Mouse (Mus musculus): ENCODE data around the gene Slco3a1. TPM values are rescaled to one million over a fixed set of nuclear protein-coding genes. Genes with fewer than 3 reads are reported as not detected.
"Not testable (repeated sequence)": the region's sequence is repeated elsewhere in the genome, so short reads cannot be mapped to it uniquely, and the experiment has no call there.

Slco3a1 gene
- total RNA-seq, 2 experiments from 2014 or later: 23.5 to 24.4 TPM

- no peak for DNase-seq
These were observed 125.3 kb downstream of the Slco3a1 start for GRCm38 (mm10) chr7:74429252-74429651.

GRCm38 (mm10) chr7:74427135-74427534, 127.4 kb downstream of the Slco3a1 start:
- no peak for DNase-seq

- no peak for DNase-seq
These were observed 128.6 kb downstream of the Slco3a1 start for GRCm38 (mm10) chr7:74425941-74426340.

- DNase-seq: no peak
These were observed 130.4 kb downstream of the Slco3a1 start for GRCm38 (mm10) chr7:74423928-74424850.

GRCm38 (mm10) chr7:74423316-74423715, 131.3 kb downstream of the Slco3a1 start:
- DNase-seq: no peak

- DNase-seq: no peak
These were observed 131.8 kb downstream of the Slco3a1 start for GRCm38 (mm10) chr7:74422731-74423130.

- DNase-seq: no peak
These were observed 132.6 kb downstream of the Slco3a1 start for GRCm38 (mm10) chr7:74422002-74422401.

GRCm38 (mm10) chr7:74421591-74421990, 133.0 kb downstream of the Slco3a1 start:
- no peak for DNase-seq

- no peak for DNase-seq
These were observed 134.9 kb downstream of the Slco3a1 start for GRCm38 (mm10) chr7:74419706-74420105.

GRCm38 (mm10) chr7:74417009-74417408, 137.6 kb downstream of the Slco3a1 start:
- DNase-seq: no peak

- no peak for DNase-seq
These were observed 139.3 kb downstream of the Slco3a1 start for GRCm38 (mm10) chr7:74415241-74415640.

- no peak for DNase-seq
These were observed 140.6 kb downstream of the Slco3a1 start for GRCm38 (mm10) chr7:74413738-74414716.

- DNase-seq: no peak
These were observed 145.8 kb downstream of the Slco3a1 start for GRCm38 (mm10) chr7:74408601-74409323.

GRCm38 (mm10) chr7:74407851-74408250, 146.7 kb downstream of the Slco3a1 start:
- DNase-seq: not testable (repeated sequence)

GRCm38 (mm10) chr7:74399729-74400128, 154.9 kb downstream of the Slco3a1 start:
- no peak for DNase-seq

- no peak for DNase-seq
These were observed 155.4 kb downstream of the Slco3a1 start for GRCm38 (mm10) chr7:74399154-74399553.

GRCm38 (mm10) chr7:74398326-74398725, 156.3 kb downstream of the Slco3a1 start:
- no peak for DNase-seq

GRCm38 (mm10) chr7:74391451-74391873, 163.1 kb downstream of the Slco3a1 start:
- DNase-seq: no peak

- no peak for DNase-seq
These were observed 165.0 kb downstream of the Slco3a1 start for GRCm38 (mm10) chr7:74389570-74389969.

- peak; percentile 45 for DNase-seq
These were observed 168.3 kb downstream of the Slco3a1 start for GRCm38 (mm10) chr7:74386257-74386656.

- DNase-seq: no peak
These were observed 171.4 kb downstream of the Slco3a1 start for GRCm38 (mm10) chr7:74383040-74383666.
